Mouse (Mus musculus) cerebellum, adult 11 months (tissue): ENCODE measurements around the gene Mtnr1a.
"Not testable (repeated sequence)": the region's sequence is repeated elsewhere in the genome, so short reads cannot be mapped to it uniquely, and the experiment has no call there.

Source experiments
- DNase-seq: peaks from one replicate; pipeline ENCODE4 v3.0.0; 2022

The Mtnr1a gene

DNA sequence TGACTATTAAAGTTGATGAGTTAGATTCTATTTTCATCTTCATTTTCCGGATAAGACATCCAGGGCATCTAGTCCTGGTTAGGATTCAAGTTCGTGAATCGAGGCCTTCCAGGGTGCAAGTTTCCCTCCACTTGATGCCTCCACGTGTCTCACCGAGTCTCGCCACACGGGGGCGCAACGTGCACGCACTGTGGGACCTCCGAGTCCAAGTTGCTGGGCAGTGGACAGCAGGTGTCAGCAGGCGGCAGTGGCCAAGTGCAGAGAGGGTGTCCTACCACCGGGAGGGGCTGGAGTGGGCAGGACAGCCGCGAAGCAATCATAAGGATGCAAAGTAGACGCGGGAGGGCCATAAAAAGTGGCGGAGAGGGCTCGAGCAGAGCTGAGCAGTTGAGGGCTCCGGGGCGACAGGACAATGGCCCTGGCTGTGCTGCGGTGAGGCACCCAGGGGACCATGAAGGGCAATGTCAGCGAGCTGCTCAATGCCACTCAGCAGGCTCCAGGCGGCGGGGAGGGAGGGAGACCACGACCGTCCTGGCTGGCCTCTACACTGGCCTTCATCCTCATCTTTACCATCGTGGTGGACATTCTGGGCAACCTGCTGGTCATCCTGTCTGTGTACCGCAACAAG is at the start of gene Mtnr1a:
Gene Mtnr1a (plus strand): TSS at position 379 of the 628 bp plus-strand sequence.
- DNase-seq = peak; percentile 85

DNA sequence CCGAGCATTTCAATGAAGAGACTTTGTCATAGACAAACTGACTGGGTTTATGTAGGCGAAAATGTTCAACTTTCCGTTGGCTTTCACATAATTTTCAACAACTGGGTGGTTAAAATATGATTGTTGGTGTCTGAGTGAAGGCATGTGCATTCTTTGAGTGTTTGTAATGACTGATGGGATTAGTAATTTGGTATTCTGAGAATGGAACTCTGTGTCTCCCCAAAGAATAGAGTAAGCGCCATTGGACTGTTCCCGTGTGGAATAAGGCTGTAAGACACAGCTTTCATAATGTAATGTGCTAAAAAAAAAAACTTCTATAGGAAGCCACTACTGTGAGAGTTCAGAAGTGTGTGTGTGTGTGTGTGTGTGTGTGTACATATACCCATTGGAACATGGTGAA is 49.7 kb upstream of the Mtnr1a start:
- no peak for DNase-seq

DNA sequence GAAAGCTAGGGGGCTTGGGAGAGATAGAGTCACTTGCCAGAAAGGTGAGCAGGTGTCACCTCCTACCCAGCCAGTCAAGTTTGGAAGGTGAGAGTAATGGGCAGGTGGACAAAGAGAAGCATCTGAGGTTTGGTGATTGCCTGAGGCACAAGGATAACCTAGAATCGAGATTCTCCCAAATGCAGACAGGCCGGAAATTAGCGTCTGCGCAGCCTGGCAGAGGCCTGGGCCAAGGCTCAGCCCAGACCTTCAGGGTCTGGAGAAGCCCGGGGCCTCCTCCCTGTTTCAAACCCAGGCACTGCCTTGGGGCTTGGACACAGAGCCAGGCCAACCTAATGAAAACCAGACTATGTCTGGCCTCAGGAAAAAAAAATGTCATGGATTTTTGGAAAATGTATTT is 47.8 kb upstream of the Mtnr1a start:
- peak; percentile 40 for DNase-seq

DNA sequence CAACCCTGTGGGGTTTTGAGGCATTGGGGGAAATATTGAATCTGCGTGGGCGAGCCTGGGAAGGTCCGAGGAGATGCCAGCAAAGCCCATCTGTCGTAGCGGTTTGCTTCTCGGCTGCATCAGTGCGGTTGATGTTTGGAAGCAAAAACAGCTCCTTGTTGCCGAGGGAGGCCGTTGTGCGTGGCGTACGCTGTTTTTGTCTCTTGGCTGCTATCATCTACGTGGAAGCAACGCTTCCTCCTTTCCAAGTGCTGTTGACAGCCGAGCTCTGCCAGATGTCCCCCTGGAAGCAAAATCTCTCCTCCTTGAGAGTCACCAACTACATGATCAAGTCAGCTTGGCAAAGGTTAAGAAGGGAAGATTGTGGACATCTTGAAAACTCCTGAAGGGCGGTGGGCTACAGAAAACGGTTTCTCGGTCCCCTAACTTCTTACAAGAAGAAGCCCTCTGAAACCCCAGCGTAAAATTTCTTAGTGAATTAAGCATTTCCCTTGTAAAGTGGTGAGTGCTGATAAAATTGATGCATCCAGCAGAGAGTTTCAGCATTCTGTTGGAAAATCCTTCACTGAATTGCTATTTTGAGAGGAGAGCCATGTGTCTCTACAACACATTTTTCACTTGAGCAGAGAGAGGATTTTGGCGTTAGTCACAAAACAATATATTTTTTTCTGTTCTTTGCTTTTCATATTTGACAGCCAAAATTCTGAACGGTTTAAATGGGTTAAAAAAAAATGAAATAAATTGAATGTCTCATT is 46.8 kb upstream of the Mtnr1a start:
- DNase-seq = peak; percentile 63

DNA sequence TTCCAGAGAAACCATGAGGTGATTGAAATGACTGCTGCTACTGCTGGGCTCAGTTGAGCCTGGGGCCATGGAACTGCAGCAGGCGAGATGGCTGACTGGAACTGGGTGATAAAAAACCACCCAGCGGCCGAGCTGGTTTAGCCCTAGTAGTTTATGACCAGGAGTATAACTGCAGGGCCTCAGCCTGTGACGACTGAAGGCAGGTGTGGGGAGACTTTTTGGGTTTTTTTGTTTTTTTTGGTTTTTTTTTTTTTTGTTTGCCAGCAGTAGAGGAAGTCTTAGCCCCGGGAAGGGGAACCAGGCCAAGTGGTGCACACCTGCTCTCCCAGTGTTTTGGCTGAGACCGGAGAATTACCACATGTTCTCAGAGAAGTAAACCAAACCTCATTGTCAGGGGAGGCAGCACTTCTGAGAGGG is 40.8 kb upstream of the Mtnr1a start:
- DNase-seq = peak; percentile 25

DNA sequence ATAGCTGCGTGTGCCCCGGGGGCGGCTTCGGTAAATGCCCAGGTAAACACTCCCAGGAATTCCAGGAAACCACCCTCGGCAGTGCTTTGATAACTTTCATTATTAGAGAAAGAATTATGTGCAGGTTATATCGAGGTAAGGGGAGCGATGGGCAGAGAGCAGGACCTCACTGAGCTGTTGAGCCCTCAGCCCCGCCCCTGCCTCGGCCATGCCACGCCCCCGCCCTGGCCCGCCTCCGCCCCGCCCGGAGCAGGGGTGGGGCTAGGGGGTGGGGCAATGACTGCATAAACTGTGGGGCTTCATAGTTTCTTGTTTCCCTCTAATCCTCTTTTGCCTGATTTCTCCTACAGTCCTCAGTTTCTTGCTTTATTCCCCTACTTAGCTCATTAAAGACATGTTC is 30.6 kb upstream of the Mtnr1a start:
- no peak for DNase-seq

DNA sequence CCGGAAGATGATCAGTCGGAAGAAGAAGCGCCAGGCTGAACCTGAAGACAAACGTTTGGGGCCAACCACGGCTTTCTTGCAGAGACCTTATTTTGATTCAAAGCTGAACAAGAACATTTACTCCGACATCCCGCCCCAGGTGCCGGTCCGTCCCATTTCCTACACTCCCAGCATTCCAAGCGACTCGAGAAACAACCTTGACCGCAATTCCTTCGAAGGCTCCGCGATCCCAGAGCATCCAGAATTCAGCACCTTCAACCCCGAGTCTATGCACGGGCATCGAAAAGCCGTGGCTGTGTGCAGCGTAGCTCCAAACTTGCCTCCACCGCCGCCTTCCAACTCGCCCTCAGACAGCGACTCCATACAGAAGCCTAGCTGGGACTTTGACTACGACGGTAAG is 24.8 kb upstream of the Mtnr1a start:
- DNase-seq = no peak

DNA sequence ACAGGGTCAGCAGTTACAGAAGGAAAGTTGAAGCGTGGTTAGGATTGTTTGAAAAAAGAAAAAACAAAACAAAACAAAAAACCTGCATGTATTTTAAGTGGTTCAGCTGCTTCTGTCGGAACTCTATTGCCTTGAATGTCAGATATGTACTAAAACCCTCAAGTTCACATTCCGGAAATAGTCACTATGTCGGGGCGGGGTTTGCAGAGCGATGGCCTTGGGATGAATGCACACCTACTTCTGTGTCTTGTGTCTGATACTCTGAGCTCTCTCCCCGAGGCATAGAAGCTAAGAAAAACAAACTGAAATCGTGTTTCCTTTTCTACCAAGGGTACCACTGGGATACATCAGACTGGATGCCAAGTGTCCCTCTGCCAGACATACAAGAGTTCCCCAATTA is 18.5 kb upstream of the Mtnr1a start:
- no peak for DNase-seq

DNA sequence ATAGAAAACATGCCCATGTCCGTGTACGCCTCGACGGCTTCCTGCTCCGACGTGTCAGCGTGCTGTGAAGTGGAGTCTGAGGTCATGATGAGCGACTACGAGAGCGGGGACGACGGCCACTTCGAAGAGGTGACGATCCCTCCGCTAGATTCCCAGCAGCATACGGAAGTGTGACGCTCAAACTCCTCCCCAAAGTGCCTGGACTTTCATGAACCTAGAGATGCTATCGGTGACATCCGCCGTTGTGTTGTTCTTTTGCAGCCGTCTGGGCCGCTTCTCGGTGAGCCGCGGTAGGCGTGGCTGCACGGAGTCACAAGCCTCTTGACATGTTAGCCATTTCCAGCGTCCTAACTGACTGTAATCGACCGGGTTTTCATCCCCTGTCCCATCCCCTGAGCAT is 17.7 kb upstream of the Mtnr1a start:
- DNase-seq = no peak

DNA sequence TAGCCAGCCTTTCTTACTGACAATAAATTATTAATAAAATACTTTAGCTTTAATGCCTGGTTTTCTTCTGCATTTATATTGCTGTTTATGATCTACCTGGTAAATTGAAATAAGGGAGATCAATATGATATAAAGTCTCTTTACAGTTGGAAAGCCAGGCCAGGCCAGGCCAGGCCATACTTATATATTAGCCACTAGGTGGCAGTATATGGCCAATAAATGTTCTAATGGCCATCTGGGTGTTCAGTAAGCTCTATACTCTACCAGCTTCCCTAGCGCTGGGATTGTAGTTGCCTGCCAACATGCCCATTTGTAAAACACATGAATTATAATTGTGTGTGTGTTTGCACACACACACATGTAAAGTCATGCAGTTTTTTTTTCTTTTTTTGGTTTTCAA is 16.7 kb upstream of the Mtnr1a start:
- no peak for DNase-seq

DNA sequence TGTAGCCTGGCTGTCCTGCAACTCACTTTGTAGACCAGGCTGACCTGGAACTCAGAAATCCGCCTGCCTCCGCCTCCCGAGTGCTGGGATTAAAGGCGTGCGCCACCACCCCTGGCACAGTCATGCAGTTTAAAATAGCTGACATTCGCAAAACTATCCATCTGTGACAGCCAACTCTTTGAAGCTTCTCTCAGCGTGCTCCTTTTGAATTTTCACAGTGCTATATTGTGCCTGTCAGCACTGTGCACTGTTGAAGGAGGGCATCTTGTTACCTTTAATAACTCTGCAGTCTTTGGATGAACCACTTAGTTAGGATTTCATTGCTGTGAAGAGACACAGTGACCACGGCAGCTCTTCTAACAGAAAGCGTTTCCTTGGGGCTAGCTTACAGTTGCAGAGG is 16.3 kb upstream of the Mtnr1a start:
- no peak for DNase-seq

DNA sequence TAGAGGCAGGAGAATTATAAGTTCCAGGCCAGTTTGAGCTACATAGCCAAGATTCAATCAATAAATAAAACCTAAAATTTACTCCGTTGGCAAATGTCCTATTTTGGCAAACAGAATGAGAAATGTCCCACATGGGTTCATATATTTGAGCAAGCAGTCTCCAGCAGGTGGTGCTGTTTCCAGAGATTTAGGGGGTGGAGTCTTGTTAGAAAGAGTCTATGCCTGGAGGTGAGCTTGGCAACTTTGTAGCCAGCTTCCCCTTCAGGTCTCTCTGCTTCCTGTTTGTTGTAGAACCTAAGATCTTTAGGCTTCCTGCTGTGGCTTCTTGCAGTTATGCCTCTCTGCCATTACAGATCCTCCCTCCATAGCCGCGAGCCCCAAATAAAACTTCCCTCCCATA is 13.4 kb upstream of the Mtnr1a start:
- no peak for DNase-seq

DNA sequence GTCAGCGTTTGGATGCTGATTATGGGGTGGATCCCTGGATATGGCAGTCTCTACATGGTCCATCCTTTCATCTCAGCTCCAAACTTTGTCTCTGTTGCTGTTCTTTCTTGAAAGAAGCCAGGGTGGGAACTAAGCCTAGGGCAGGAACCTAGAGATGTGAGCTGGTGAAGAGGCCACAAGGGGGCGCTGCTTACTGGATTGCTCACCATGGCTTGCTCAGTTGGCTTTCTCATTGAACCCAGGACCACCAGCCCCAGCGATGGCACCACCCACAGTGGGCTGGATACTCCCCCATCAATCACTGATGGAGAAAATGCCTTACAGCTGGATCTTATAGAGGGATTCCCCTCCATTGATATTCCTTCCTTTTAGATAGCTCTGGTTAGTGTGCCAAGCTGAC is 12.1 kb upstream of the Mtnr1a start:
- DNase-seq = no peak

DNA sequence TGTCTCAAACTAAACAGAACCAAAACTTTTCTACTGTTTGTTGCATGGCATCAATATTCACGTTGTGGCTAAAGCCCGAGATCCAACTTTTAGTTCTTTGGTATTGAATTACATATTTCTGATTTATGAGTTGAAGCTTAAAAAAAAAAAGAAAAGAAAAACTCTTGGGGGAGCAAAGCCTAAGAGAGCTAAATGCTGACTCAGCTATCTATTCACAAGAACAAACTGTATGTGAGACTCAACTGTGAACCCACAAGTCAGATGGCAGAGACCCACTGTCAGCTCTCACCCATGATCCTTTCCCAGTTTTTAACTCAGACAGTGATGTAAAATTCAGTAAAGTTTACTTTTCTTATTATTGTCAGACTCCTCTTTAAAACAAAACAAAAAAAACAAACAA is 8.9 kb upstream of the Mtnr1a start:
- no peak for DNase-seq

DNA sequence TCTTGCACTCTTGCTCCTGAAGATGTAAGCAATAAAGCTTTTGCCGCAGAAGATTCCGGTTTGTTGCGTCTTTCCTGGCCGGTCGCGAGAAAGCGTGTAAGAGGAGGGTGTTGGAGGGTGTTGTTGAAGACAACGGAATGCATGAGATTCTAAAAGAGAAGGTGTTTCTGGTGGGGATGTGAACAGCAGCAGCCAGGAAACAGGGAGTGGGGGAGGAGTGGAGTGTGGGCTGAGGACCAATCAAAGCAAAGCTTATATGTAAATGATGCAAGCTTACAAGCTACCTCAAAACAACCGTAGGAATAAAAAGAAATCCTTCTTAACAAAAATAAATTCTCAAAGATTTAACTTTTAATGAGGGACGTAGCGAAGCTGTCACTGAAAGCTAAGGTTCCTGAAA is 6.6 kb upstream of the Mtnr1a start:
- DNase-seq = no peak

DNA sequence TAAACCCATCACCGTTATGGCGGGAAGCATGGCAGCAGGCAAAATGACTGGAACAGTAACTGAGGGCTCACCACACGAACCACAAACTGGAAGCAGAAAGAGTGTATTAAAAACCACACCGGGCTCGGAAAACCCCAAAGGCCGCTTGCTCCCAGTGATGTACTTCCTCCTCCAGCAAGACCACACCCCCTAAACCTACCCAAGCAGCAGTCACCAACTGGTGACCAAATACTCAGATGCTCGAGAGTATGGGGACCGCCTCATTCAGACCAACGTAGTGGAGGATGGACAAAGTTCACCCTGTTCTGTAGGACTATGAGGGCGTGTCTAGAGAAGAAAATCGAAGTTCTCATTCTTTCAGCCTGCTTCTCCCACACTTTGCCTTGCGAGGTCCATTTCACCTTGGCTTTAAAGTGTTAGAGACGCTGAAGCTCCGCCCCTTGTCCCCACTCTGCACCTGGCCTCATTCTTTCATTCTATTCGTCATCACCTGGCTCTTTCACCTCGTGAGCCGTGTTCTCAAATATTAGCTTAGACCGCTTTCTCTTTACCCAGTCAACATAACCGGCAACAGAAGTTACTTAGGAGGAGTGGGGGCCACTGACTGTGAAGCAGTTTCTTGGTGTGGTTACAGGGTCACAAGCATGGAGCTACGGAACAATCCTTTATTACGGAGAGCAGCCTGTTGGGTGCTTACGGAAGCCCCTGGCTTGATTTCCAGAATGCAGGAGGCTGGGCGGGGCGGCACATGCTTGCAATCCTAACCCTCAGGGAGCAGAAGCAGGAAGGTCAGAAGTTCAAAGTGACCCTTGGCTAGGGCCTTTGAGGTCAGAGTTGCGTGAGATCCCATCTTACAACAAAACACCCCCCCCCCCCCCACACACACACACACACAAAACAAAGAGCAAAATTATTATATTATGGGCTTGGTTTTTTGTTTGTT is 5.7 kb upstream of the Mtnr1a start:
- no peak for DNase-seq

DNA sequence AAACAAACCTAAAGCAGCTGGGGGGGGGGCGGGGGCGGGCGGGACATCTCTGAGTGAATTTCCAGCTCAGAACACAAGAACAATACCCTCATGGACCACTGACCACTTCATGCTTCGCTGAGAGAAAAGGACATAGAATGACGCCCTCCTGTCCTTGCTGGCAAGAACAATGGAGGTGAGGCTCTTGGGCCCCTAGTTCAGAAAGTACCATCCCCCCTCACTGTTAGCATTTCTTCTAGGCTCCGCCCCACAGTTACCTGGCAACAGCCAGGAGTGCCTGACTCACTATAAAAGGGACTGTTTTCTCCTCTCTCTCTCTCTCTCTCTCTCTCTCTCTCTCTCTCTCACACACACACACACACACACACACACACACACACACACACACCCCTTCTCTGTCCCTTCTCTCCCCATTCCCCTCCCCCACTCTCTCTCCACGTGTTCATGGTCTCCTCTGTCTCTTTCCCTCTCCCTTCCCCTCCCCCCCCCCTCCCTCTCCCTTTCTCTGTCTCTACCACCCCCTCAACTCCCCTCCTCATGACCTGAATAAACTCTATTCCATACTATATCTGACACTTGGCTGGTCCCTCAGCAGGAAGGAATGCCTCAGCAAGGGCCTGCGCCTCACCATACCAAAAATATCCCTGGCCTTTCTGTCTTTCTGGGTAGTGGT is 4.6 kb upstream of the Mtnr1a start:
- no peak for DNase-seq

DNA sequence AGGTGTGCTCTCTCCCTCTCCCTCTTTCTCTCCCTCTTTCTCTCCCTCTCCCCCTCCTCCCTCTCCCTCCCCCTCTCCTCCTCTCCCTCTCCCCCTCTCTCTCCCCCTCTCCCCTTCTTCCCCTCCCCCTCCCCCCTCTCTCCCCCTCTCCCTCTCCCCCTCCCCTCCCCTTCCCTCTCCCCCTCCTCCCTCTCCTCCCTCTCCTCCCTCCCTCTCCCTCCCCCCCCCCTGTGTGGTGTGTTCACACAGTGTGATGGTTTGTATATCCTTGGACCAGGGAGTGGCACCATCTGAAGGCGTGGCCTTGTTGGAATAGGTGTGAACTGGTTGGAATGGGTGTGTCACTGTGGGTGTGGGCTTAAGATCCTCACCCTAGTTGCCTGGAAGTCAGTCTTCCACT is 3.5 kb upstream of the Mtnr1a start:
- DNase-seq = not testable (repeated sequence)

DNA sequence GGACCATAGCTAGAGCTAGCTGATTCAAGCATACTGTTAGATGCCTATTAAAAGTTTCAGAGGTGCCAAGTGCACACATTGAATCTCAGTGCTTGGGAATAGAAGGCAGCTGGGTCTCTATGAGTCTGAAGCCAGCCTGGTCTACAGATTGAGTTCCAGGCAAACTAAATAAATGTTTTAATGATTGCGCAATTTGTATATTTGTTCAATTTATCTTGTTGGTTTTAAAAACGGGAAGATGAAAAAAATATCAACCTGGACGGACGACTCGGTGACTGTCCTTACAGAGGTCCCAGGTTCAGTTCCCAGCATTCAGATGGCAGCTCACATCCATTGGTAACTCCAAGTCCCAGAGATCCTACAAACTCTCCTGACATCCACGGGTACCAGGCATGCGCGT is 2.0 kb downstream of the Mtnr1a start:
- no peak for DNase-seq

DNA sequence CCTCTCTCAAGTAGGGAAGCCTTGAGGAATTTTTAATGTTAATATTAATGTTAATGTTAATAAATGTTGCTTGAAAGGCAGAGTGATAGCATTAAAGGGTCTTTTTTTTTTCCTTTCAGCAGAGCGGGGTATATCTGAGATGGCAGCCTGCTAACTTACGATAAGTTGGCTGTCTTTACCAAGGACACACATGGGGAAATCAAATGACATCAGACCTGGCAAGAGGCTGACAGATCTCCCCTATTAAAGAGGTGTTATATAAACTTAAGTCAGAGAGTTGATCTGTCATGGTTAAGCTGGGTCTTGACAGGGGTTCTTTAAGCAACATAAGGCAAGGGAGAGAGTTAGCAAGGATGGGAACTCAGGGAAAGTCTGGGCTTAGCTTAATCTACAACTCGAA is 11.9 kb downstream of the Mtnr1a start:
- no peak for DNase-seq

DNA sequence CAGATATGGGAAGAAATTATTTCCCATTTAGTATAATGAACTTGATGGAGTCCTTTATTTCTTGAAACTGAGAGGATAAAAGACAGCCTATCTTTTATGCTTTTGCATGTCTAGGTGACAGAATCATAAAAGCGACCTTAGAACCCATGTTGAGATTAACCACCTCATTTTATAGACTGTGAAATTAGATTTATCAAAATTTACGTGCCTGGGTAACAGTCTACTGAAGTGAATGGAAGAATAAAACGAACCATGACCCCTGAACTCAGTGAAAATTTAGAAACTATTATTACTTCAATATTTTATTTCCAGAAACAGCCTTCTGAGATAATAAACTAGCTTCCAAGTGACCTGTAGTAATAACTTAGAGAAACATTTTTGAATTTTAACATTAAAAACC is 24.7 kb downstream of the Mtnr1a start:
- no peak for DNase-seq

DNA sequence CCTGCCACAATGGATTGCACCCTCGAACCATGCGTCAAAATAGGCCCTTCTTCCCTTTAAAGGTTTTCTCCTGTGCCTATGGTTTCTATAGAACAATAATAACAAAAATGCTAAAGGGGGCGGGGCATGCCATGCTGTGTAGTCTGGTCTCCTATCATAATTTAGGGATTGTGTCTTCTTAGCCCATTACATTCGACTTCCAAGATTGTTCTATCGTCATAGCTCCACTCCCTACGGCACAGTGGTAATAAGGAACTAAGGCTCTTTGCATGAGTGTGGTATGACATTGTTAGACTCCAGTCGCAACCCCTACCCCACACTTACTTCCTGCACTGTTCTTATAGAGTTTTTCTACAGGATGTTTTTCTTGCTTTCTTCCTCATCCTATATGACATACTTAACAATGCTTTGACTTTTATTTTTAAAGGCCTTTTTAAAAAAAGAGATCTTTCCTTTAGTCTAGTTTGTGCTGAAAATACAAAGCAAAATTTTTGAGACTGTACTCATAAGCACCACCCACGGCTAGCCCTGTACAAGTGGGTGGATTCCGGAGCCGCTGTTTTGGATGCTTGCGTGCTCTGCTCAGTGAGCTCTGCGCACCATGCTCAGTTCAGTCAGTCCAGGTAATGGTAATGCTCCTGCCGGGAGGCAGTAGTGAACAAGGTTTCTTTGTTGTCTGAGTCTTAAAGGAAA is 40.6 kb downstream of the Mtnr1a start:
- DNase-seq = no peak
